Mouse (Mus musculus) neural tube, embryonic 13.5 days (tissue): ENCODE measurements around the gene Tnfrsf4. TPM values are rescaled to one million over a fixed set of nuclear protein-coding genes. Genes with fewer than 3 reads are reported as not detected.

ENCODE experiments used
- ATAC-seq: fragments of 200-750 bp; cut with Nextera tagmentation; 2 replicates; pipeline ENCODE4 v1.8.0; 2017; ENCODE audit warnings: low read depth, mild to moderate bottlenecking, moderate TSS enrichment, moderate library complexity
- H3K27ac ChIP-seq: fragments of 300-500 bp; sonication (generic); replicated peaks from 2 replicates; pipeline ENCODE4 v1.5.1; 2015; ENCODE audit warnings: moderate library complexity, mild to moderate bottlenecking, inconsistent platforms
- H3K27me3 ChIP-seq: fragments of 300-500 bp; sonication (generic); 2 replicates; pipeline ENCODE4 v1.6.1; 2015; ENCODE audit warnings: mild to moderate bottlenecking, inconsistent platforms
- H3K36me3 ChIP-seq: fragments of 300-500 bp; sonication (generic); 2 replicates; pipeline ENCODE4 v1.6.1; 2015; ENCODE audit warnings: mild to moderate bottlenecking, inconsistent platforms
- H3K4me1 ChIP-seq: fragments of 300-500 bp; sonication (generic); replicated peaks from 2 replicates; pipeline ENCODE4 v1.6.1; 2015; ENCODE audit warnings: inconsistent platforms
- H3K4me2 ChIP-seq: fragments of 300-500 bp; sonication (generic); 2 replicates; pipeline ENCODE4 v1.6.1; 2015; ENCODE audit warnings: inconsistent platforms, mild to moderate bottlenecking, moderate library complexity
- H3K4me3 ChIP-seq: fragments of 300-500 bp; sonication (generic); 2 replicates; pipeline ENCODE4 v1.5.1; 2015; ENCODE audit warnings: mild to moderate bottlenecking, inconsistent platforms
- H3K9ac ChIP-seq: fragments of 300-500 bp; sonication (generic); 2 replicates; pipeline ENCODE4 v1.6.1; 2015; ENCODE audit warnings: moderate library complexity, mild to moderate bottlenecking, inconsistent platforms
- H3K9me3 ChIP-seq: fragments of 300-500 bp; sonication (generic); 2 replicates; pipeline ENCODE4 v1.6.1; 2016; ENCODE audit warnings: inconsistent platforms
- WGBS: fragments of 180-500 bp; shearing (Covaris S2); methylation state at CpG from one replicate; pipeline ENCODE4 v1.1.7; 2015; 5-methylcytosine and 5-hydroxymethylcytosine counted together
- polyA plus RNA-seq: library from polyadenylated mRNA; unstranded; fragments of >200 nt; fragmentation: Nextera tagmentation; extraction: Ambion mirVana; gene quantifications from 2 replicates; pipeline ENCODE4 v1.2.1, GENCODE M21; 2015

Gene Tnfrsf4
- polyA plus RNA-seq, 1 experiment from 2014 or later, result 0.77 TPM

DNA sequence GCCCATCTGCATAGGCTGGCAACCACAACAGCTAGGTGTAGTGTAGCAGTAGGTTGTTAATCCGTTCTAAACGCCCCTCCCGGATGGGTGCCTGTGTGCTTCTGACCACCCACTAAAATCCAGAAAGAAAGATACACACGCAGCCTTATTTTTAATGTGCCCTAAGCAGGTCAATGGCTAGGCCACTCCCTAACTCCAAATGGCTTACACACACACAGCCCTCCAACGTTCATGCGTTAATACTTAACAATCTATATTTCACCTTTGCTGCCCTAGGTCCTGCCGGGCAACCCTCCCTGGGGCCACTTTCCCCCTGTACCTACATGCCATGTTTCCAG, 17.6 kb downstream of the Tnfrsf4 start:
- WGBS, result 10% methylated on average over 7 of the region's 7 CpGs
- H3K9ac ChIP-seq, result peak overlapping the region; percentile 74
- peaks cover 41% of the 10 kb centered on the region for H3K4me1 ChIP-seq
- peak overlapping the region; percentile 53 for H3K4me3 ChIP-seq
- H3K27ac ChIP-seq, result peak overlapping the region; percentile 92
- peak overlapping the region; percentile 76 for H3K4me2 ChIP-seq
- no peaks in the 10 kb centered on the region for H3K9me3 ChIP-seq
- H3K27me3 ChIP-seq, result peaks cover 24% of the 10 kb centered on the region
- peaks cover 21% of the 10 kb centered on the region for H3K36me3 ChIP-seq
- ATAC-seq, result peak; percentile 47

DNA sequence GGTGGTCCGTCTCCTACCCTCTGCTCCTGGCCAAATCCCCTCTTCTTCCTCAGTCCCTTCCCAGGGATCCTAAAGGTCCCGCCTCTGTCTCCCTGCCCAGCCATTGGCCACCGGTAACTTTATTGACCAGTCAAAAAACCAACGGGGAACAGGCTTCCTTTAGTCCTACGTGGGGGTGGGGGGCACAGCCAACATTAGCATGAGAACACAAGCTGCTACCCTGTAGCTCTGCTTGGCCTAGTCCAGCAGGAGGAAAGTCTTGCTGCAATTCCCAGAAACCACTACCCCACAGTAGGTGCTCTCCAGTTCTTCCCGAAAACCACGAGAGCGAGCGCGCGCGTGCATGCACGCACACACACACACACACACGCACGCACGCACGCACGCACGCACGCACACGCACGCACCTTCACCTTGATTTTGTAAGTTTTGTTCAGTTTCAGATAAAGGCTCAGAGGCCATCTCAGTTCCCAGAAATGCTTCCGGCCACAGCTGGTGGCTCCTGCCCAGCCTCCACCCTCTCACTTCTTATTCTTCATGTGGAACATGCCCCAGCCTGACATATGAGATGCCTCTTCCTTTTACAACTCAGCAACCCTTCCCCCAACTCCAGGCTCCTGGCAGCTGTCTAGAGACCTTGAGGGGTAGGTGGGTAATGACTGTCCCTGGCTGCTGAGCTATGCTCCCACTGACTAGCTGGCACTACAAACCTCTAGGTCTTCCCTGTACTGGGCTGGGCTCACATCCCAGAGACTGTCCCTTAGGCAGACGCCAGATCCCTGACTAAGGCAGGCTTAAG, 18.1 kb downstream of the Tnfrsf4 start:
- peaks cover 41% of the 10 kb centered on the region for H3K4me1 ChIP-seq
- peak overlapping the region; percentile 74 for H3K9ac ChIP-seq
- peaks cover 15% of the 10 kb centered on the region for H3K36me3 ChIP-seq
- ATAC-seq, result peak; percentile 90
- under 1% methylated on average over 24 of the region's 24 CpGs for WGBS
- peak overlapping the region; percentile 53 for H3K4me3 ChIP-seq
- no peaks in the 10 kb centered on the region for H3K9me3 ChIP-seq
- H3K4me2 ChIP-seq, result peak overlapping the region; percentile 76
- H3K27me3 ChIP-seq, result peaks cover 29% of the 10 kb centered on the region
- peak overlapping the region; percentile 92 for H3K27ac ChIP-seq

DNA sequence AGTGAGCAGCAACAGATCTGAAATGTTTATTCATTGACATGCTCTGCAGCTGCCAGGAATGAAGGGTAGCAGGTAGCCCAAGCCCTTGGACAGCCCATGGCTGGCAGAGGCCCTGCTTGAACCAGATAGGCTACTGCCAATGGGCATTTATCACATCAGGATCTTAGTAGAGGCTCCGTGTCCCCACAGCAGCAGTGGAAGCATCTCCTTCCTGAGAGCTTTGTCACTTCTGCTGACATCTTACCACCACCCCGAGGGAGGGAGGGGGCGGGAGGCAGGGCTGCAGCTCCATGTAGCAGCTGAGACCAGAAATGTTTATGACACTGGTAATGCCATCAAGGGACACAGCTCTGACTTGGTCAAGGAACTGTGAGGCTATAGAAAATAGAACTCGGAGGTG, 19.2 kb downstream of the Tnfrsf4 start:
- H3K9me3 ChIP-seq, result no peaks in the 10 kb centered on the region
- peaks cover 41% of the 10 kb centered on the region for H3K4me1 ChIP-seq
- H3K4me2 ChIP-seq, result peak overlapping the region; percentile 76; the same call in 1 of the 2 replicates
- no peak overlapping the region for H3K4me3 ChIP-seq
- ATAC-seq, result no peak
- peaks cover 29% of the 10 kb centered on the region for H3K27me3 ChIP-seq
- H3K9ac ChIP-seq, result no peak overlapping the region
- WGBS, result 84% methylated on average over 4 of the region's 4 CpGs
- H3K36me3 ChIP-seq, result peaks cover 6% of the 10 kb centered on the region; the same call in 1 of the 2 replicates
- peak overlapping the region; percentile 92; the same call in 1 of the 2 replicates for H3K27ac ChIP-seq

DNA sequence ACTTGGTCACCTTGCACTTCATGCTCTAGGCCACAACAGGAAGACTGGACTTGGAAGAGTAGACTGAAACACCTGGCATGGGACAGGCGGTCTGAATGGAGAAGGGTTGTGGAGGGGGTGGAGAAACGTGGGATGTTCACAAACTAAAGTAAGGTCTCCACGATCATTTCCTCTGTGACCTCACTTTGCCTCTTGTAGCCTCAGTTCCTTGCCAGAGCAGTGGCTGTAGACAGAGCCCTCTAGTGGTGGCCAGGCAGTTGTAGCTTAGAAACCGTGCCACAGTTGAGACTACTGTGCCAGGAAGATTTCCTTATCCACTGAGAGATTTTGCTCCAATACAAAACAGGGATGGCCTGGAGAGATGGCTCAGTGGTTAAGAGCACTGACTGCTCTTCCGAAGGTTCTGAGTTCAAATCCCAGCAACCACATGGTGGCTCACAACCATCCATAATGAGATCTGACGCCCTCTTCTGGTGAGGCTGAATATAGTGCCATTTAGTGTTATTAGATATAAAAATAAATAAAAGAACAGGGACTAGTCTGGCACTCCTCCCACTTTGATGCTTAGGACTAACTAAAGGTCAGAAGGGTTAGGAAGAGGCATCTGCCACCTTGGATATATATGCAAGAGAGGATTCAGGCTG, 20.0 kb downstream of the Tnfrsf4 start:
- Histone ChIP-seq H3K36me3 (no peaks in the 10 kb centered on the region), H3K9me3 (no peaks in the 10 kb centered on the region), H3K27ac (no peak overlapping the region), H3K4me2 (no peak overlapping the region), H3K4me3 (no peak overlapping the region), H3K27me3 (peaks cover 29% of the 10 kb centered on the region), H3K4me1 (peaks cover 41% of the 10 kb centered on the region), H3K9ac (no peak overlapping the region)
- no peak for ATAC-seq
- WGBS, result 55% methylated on average over 6 of the region's 6 CpGs

DNA sequence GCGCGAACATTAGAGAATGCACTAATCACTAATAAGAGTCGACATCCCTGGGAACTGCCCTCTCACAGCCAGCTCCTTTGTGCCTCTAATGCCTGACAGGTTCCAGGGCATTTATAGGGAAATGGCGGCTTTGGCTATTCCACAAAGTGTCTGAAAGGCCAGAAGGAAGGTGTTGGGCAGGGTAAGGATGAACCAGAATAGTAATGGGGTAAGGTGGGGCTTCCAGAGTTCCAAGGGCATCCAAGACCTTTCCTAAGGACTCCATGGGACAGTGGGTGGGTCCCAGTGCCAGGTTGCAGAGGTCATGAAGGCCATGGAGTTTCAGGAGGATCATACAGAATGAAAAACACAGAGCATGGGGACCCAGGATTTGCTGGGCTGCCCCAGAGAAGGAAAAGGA, 20.7 kb downstream of the Tnfrsf4 start:
- Histone ChIP-seq H3K4me1 (peaks cover 41% of the 10 kb centered on the region), H3K27me3 (peaks cover 29% of the 10 kb centered on the region), H3K4me3 (no peak overlapping the region), H3K27ac (no peak overlapping the region), H3K9ac (no peak overlapping the region), H3K36me3 (no peaks in the 10 kb centered on the region), H3K9me3 (no peaks in the 10 kb centered on the region), H3K4me2 (no peak overlapping the region)
- WGBS, result 49% methylated on average over 4 of the region's 4 CpGs
- ATAC-seq, result no peak

DNA sequence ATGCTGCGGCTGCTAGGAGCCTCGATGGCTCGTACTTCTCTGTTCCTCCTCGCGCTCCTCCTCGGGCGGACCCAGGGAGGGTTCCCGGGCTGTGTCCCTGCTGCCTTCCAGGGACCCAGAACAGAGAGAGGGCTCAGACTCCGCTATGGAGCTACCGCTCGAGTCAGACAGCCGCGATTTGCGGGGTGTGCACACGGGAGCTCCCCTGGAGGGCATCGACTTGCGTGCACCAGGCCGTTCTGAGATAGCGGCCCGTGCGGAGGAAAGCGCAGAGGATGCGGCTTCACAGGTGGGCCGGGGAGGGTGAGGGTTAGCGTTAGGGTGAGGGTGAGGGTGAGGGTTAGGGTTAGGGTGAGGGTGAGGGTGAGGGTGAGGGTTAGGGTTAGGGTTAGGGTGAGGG, 21.3 kb downstream of the Tnfrsf4 start:
- H3K36me3 ChIP-seq, result no peaks in the 10 kb centered on the region
- H3K4me3 ChIP-seq, result peak overlapping the region; percentile 30
- H3K4me2 ChIP-seq, result peak overlapping the region; percentile 48
- peak overlapping the region; percentile 58 for H3K9ac ChIP-seq
- H3K9me3 ChIP-seq, result no peaks in the 10 kb centered on the region
- ATAC-seq, result no peak
- peaks cover 29% of the 10 kb centered on the region for H3K27me3 ChIP-seq
- WGBS, result 4% methylated on average over 25 of the region's 25 CpGs
- no peak overlapping the region for H3K27ac ChIP-seq
- peaks cover 41% of the 10 kb centered on the region for H3K4me1 ChIP-seq

DNA sequence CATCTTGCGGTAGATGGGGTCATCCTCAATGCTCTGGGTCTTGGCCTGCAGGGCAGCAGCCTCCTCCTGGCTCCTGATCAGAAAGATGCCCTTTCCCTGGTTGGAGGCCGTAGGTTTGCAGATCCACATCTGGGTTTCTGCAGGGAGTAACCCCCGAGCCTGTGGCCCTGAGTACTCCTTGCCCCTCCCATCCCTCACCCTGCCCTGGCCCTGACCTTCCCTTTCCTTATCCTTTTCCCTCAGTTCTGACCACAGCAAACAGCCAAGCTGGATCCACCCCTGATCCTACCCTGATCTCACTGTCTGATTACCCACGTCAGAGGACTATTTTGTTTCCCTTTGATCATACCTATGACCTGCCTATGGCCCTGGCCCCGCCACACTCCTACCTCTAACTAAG, 31.1 kb downstream of the Tnfrsf4 start:
- Histone ChIP-seq H3K27me3 (no peaks in the 10 kb centered on the region), H3K27ac (no peak overlapping the region), H3K4me3 (no peak overlapping the region), H3K9ac (no peak overlapping the region), H3K36me3 (no peaks in the 10 kb centered on the region), H3K4me2 (no peak overlapping the region), H3K4me1 (no peaks in the 10 kb centered on the region), H3K9me3 (no peaks in the 10 kb centered on the region)
- ATAC-seq, result no peak
- WGBS, result 65% methylated on average over 5 of the region's 5 CpGs

DNA sequence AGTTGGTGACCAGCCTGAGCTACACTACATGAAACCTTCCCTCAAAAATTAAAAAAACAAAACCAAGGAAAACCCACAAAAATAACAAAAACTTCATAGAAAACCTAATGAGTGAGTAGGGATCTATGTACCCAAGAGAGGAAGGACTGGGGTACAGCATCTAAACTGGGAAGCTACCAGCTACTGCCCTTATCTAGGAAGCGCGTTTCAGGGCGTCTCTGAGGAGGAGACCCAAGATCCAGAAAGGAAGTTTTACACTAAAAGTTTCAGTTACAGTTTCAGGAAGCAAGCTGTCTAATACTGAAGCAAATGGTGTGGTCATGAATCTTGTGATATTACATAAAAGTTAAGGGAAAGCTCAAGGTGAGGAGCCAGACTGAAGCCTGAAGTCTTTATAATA, 36.1 kb downstream of the Tnfrsf4 start:
- Histone ChIP-seq H3K9ac (no peak overlapping the region), H3K4me2 (no peak overlapping the region), H3K4me3 (no peak overlapping the region), H3K27ac (no peak overlapping the region), H3K9me3 (no peaks in the 10 kb centered on the region), H3K36me3 (no peaks in the 10 kb centered on the region), H3K4me1 (0 out of 2 replicates have a peak, but pooled peaks cover 3% of the 10 kb centered on the region), H3K27me3 (no peaks in the 10 kb centered on the region)
- no peak for ATAC-seq
- 89% methylated on average over 3 of the region's 3 CpGs for WGBS

DNA sequence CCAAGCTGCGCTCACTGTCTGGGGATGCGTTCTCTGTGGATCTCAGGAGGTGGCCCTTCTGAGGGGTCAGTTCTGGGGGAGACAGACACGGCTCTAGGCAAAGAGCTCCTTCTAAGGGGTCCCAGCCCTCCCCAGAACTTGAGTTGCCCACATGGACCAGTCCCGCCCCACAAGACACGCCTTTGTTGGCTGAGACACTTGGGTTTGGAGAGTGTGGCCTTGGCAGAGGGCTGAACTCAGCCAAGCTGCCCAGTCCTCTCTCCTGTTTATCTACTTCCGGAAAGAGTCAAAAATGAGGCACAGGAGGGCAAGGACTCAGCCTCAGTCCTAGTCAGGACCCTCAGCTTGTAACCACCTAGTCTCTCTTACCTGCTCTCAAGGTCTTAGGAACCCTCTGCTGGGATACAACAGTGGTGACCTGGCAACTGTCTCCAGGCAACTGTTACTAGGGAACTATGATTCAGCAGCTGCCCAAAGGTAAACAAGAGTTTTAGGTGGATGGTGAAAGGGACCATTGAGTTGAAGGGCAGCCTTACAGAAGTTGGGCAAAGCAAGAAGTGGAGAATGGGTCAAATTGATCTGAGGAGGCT, 36.8 kb downstream of the Tnfrsf4 start:
- no peak overlapping the region for H3K27ac ChIP-seq
- no peaks in the 10 kb centered on the region for H3K27me3 ChIP-seq
- no peak overlapping the region for H3K4me3 ChIP-seq
- WGBS, result 79% methylated on average over 6 of the region's 6 CpGs
- ATAC-seq, result no peak
- H3K9ac ChIP-seq, result no peak overlapping the region
- 0 out of 2 replicates have a peak, but pooled peaks cover 3% of the 10 kb centered on the region for H3K4me1 ChIP-seq
- H3K4me2 ChIP-seq, result no peak overlapping the region
- no peaks in the 10 kb centered on the region for H3K36me3 ChIP-seq
- H3K9me3 ChIP-seq, result no peaks in the 10 kb centered on the region

DNA sequence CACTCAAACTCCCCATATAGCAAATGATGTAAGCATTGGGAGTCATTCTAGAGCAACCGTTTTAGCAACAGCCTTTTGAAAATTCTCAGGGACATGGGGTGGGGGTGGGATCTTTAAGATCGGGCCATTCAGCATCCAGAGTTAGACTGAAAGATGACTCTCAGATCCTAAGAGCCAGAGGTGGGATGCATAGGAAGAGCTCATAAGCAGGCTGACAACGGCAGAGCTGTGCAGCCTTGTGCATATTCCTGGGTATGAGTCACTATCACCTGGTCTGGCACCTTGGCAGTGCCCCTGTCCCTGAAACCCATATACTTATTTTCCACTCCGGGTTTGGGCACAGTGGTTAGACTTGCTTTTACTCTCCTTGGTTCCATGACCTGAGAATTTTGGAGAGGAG, 39.5 kb downstream of the Tnfrsf4 start:
- Histone ChIP-seq H3K36me3 (no peaks in the 10 kb centered on the region), H3K4me2 (no peak overlapping the region), H3K9me3 (no peaks in the 10 kb centered on the region), H3K27me3 (no peaks in the 10 kb centered on the region), H3K9ac (no peak overlapping the region), H3K4me3 (no peak overlapping the region), H3K4me1 (0 out of 2 replicates have a peak, but pooled peaks cover 3% of the 10 kb centered on the region), H3K27ac (no peak overlapping the region)
- WGBS, result 83% methylated on average over 4 of the region's 4 CpGs
- ATAC-seq, result no peak

DNA sequence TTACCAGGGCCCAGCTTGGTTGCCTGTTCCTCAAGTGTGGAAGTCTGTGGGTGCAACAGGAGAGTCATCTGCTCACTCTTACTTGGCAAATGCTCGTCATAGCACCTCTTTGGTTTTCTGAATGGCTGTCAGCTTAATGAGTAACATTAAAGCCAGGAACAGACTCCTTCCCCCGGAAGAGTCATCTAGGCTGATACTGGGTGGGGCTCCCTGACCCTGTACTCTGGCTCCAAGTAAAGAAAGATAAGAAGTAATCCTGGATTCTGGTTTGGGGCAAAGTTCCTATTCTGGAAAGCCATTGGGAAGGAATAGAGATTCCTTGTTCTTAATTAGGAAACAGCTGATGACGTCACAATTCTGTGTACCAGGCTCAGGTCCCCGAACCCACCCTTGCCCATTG, 40.5 kb downstream of the Tnfrsf4 start:
- H3K27ac ChIP-seq, result no peak overlapping the region
- H3K4me1 ChIP-seq, result 0 out of 2 replicates have a peak, but pooled peaks cover 3% of the 10 kb centered on the region
- H3K36me3 ChIP-seq, result no peaks in the 10 kb centered on the region
- no peak for ATAC-seq
- no peaks in the 10 kb centered on the region for H3K9me3 ChIP-seq
- H3K27me3 ChIP-seq, result no peaks in the 10 kb centered on the region
- no peak overlapping the region for H3K9ac ChIP-seq
- H3K4me2 ChIP-seq, result no peak overlapping the region
- H3K4me3 ChIP-seq, result no peak overlapping the region
- WGBS, result 84% methylated on average over 4 of the region's 4 CpGs

DNA sequence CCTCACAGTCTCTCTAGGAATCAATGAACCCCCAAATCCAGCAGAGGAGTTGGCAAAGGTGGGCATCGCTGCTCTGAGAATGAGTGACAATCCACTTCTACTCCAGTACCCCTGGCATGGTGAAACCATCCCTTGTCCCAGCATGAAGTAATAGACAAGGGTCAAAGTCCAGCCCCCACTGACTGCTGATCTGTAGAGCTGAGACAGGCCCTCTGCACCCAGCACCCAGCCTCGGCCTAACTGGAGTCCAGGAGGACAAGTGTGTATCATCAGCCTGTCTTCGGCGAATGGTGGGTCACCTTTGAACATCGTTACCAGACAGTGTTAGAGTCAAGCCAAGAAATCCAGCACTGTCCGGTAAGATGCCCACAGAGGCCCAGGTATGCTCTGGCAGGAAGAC, 41.0 kb downstream of the Tnfrsf4 start:
- no peak for ATAC-seq
- Histone ChIP-seq H3K27ac (no peak overlapping the region), H3K9ac (no peak overlapping the region), H3K36me3 (no peaks in the 10 kb centered on the region), H3K27me3 (no peaks in the 10 kb centered on the region), H3K9me3 (no peaks in the 10 kb centered on the region), H3K4me2 (no peak overlapping the region), H3K4me3 (no peak overlapping the region), H3K4me1 (0 out of 2 replicates have a peak, but pooled peaks cover 3% of the 10 kb centered on the region)
- 94% methylated on average over 6 of the region's 6 CpGs for WGBS
